Mouse (Mus musculus): Measurements from ENCODE around the gene Tjp3.

GRCm38 (mm10) chr10:81293334-81294030, 2.1 kb upstream of the Tjp3 start:
- TF ChIP-seq POLR2A (IDR thresholded peaks at IDR 0.05; ENCODE audit: borderline replicate concordance, low read depth, low read length), result no peak
- TF ChIP-seq CTCF (IDR thresholded peaks at IDR 0.05; ENCODE audit: low read depth, low read length), result no peak

All from bone marrow macrophage, adult 2 months (primary cell).